Mouse (Mus musculus) limb, embryonic 15.5 days (tissue): Measurements from ENCODE around the gene Rd3l. TPM values are rescaled to one million over a fixed set of nuclear protein-coding genes. Genes with fewer than 3 reads are reported as not detected.

Source experiments
- ATAC-seq: fragments of 200-750 bp; cut with Nextera tagmentation; 2 replicates; pipeline ENCODE4 v1.8.0; 2017; ENCODE audit warnings: low read depth, moderate TSS enrichment; ENCODE audit not compliant: insufficient number of reproducible peaks, low FRiP score, low TSS enrichment
- H3K27ac ChIP-seq: fragments of 300-500 bp; sonication (generic); 2 replicates; pipeline ENCODE4 v1.5.1; 2015; ENCODE audit warnings: moderate library complexity, mild to moderate bottlenecking, inconsistent platforms
- H3K27me3 ChIP-seq: fragments of 300-500 bp; sonication (generic); 2 replicates; pipeline ENCODE4 v1.6.1; 2015; ENCODE audit warnings: inconsistent platforms
- H3K36me3 ChIP-seq: fragments of 300-500 bp; sonication (generic); 2 replicates; pipeline ENCODE4 v1.6.1; 2015; ENCODE audit warnings: inconsistent platforms
- H3K4me1 ChIP-seq: fragments of 300-500 bp; sonication (generic); 2 replicates; pipeline ENCODE4 v1.6.1; 2015; ENCODE audit warnings: inconsistent platforms
- H3K4me2 ChIP-seq: fragments of 300-500 bp; sonication (generic); 2 replicates; pipeline ENCODE4 v1.6.1; 2015; ENCODE audit warnings: mild to moderate bottlenecking, inconsistent platforms
- H3K4me3 ChIP-seq: fragments of 300-500 bp; sonication (generic); 2 replicates; pipeline ENCODE4 v1.5.1; 2015; ENCODE audit warnings: mild to moderate bottlenecking, inconsistent platforms
- H3K9ac ChIP-seq: fragments of 300-500 bp; sonication (generic); 2 replicates; pipeline ENCODE4 v1.6.1; 2015; ENCODE audit warnings: inconsistent platforms
- H3K9me3 ChIP-seq: fragments of 300-500 bp; sonication (generic); 2 replicates; pipeline ENCODE4 v1.6.1; 2016; ENCODE audit warnings: inconsistent platforms
- WGBS: fragments of 180-500 bp; shearing (Covaris S2); methylation state at CpG from one replicate; pipeline ENCODE4 v1.1.7; 2015; 5-methylcytosine and 5-hydroxymethylcytosine counted together
- polyA plus RNA-seq: library from polyadenylated mRNA; unstranded; fragments of >200 nt; fragmentation: Nextera tagmentation; extraction: Ambion mirVana; gene quantifications from 2 replicates; pipeline ENCODE4 v1.2.1, GENCODE M21; 2015

Gene Rd3l
- polyA plus RNA-seq = not detected in 2 replicates

DNA sequence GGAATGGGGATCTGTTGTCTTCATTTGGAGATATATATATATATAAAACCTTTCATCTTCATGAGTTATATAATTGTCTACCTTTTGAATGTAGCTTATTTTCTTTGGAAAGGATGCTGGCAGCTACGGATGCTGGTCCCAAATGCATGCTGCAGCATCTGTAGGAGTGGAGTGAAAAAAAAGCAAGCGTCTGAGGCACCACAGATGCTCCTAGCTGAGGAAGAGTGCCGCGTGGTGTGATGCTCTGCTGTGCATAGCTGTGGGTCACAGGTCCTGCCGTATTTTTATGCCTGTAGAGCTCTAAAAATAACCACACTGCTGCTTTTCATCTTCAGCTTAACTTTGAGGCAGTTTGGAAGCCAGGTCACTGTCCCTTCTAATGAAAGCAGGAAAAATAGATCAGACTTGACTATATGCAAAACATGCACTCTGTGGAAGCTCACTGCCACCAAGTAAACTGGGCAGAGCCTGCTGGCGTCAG is at the start of gene Rd3l:
TSS of gene Rd3l (minus strand) at position 431 of the 481 bp plus-strand sequence.
- H3K9ac ChIP-seq = no peak within 1 kb of the TSS
- no peaks in the 10 kb centered on the region for H3K9me3 ChIP-seq
- ATAC-seq = no peak
- no peak within 1 kb of the TSS for H3K4me3 ChIP-seq
- H3K36me3 ChIP-seq = no peaks in the 10 kb centered on the region
- 68% methylated on average over 6 of the region's 6 CpGs for WGBS
- no peaks in the 10 kb centered on the region; the same call in 1 of the 2 replicates for H3K27me3 ChIP-seq
- H3K27ac ChIP-seq = no peak within 1 kb of the TSS
- no peak within 1 kb of the TSS for H3K4me2 ChIP-seq
- peaks cover 10% of the 10 kb centered on the region; the same call in 1 of the 2 replicates for H3K4me1 ChIP-seq

DNA sequence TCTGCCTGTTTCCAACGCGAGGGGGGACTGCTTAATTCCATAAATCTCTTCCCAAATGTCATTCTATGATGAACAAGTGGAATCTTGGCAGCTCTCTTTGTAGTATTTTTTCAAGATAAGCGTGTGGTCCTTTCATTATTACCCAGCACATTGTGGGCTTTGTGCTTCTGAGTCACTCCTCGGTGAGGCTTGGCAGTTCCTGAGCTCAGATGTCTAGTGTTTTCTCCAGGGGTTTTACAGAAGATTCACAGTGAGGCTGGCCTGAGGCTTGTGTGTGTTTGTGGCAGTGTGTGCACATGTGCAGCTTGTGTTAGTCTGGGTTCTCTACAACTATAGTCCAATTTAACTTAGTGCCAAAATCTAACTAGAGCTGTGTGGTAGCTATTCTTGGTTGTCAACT is 46.3 kb upstream of the Rd3l start:
- H3K4me2 ChIP-seq = no peak overlapping the region
- 64% methylated on average over 4 of the region's 4 CpGs for WGBS

DNA sequence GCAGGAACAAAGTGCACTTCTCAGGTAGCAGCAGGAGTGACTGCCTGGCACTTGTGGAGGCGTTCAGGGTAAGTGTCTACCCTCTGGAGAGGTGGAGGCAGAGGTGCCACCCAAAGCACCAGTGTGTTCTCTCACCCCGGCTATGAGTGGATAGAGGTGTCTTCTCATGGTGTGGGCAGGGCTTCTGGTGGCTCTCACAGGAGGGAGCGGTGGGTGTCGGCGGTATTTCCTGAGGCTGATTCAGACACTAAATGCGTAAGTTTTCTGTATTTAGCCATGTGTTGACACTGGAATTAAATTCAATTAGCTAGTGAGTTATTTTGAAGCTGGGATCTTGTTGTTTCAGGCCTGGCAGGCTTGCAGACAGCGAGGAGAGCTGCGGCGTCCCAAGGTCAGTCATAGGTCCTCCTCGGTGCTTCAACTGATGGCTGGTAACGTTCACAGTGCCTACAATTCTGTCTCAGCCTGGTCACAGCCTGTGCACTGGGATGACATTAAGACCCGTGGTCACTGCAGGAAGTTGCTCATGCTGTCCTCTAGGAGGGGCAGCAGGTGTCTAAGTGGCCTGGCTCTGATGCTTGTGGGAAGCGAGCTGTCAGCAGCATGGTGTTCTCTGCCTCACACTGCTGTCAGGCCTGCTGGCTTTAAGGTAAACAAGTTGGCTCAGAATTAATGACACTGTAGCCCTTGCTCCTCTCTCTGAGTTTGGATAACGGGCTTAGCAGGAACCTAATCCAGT is 45.0 kb upstream of the Rd3l start:
- Histone ChIP-seq H3K4me1 (no peaks in the 10 kb centered on the region), H3K27ac (no peak overlapping the region), H3K4me3 (no peak overlapping the region), H3K9ac (no peak overlapping the region), H3K4me2 (no peak overlapping the region), H3K27me3 (no peaks in the 10 kb centered on the region), H3K9me3 (no peaks in the 10 kb centered on the region), H3K36me3 (no peaks in the 10 kb centered on the region)
- WGBS = 72% methylated on average over 14 of the region's 14 CpGs
- ATAC-seq = no peak

More for the DNA sequence above, 46.3 kb upstream of the Rd3l start:
- no peaks in the 10 kb centered on the region for H3K9me3 ChIP-seq
- H3K27me3 ChIP-seq = no peaks in the 10 kb centered on the region
- H3K4me3 ChIP-seq = no peak overlapping the region
- H3K36me3 ChIP-seq = no peaks in the 10 kb centered on the region
- H3K9ac ChIP-seq = no peak overlapping the region
- H3K4me1 ChIP-seq = no peaks in the 10 kb centered on the region
- no peak overlapping the region for H3K27ac ChIP-seq
- no peak for ATAC-seq

DNA sequence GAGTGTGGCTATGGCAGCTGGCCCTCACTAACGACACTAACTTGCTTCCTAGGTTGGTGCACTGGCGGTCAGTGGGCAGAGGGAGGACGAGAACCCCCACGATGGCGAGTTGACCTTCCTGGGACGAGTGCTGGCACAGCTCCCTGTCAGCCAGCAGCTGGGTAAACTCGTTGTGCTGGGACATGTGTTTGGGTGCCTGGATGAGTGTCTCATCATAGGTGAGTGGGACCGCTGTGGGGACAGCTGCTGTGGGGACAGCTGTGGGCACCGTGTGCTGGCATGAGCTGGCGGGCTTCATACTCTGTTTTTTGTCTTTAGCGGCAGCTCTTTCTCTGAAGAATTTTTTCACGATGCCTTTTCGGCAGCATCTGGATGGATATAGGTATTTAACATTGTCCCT is 44.3 kb upstream of the Rd3l start:
- Histone ChIP-seq H3K9ac (no peak overlapping the region), H3K9me3 (no peaks in the 10 kb centered on the region), H3K36me3 (no peaks in the 10 kb centered on the region), H3K4me1 (no peaks in the 10 kb centered on the region), H3K4me3 (no peak overlapping the region), H3K27me3 (no peaks in the 10 kb centered on the region), H3K4me2 (no peak overlapping the region), H3K27ac (no peak overlapping the region)
- no peak for ATAC-seq
- 87% methylated on average over 13 of the region's 13 CpGs for WGBS

DNA sequence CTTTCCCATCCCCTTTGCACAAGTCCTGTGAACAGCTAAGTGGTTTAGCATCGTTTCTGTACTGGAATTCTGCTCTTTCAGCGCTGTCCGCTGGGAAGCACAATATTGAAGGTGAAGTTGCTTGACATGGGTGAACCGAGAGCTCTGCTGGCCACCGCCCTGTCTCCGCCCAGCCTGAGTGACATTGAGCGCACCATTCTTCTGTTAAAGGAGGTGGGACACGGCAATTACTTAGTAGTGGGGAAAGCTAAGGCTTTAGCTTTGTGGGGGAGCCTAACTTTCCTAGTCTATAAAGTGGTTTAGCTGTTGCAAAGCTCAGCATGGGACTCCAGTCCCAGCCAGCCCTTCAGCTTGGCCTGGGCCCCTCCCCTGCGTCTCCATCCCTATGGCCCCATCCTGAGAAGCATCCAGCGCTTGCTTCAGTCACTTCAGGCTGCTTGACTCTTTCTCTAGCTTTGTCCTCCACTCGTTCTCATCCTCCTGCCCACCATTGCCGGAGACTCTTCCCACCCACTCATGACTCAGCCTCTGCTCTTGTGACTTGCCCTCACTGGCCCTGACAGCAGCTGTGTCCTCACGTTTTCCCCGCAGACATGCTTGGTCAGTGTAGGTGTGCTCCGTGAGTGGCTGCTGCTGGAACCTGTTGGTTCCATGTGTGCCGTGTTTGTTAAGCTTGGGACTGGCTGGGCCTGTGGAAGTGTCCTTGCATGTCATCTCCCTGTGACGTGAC is 43.6 kb upstream of the Rd3l start:
- 80% methylated on average over 17 of the region's 17 CpGs for whole genome bisulfite sequencing
- no peak overlapping the region for H3K4me3 ChIP-seq

DNA sequence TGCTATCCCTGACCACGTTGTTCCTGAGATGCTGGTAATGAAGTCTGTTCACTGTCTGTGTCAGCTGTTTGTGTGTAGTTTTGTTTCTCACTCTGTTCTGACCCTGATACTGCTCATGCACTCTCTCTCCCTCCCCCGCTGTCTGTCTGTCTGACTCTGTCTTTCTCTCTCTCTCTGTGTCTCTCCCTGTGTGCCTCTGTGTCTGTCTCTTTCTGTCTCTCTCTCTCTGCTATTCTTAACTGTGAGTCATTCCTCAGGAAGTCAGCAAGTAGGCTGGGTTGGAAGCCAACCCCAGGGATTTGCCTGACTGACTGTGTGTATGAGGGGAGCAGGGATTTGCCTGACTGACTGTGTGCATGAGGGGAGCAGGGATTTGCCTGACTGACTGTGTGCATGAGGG is 42.2 kb upstream of the Rd3l start:
- no peak overlapping the region for H3K9ac ChIP-seq
- no peaks in the 10 kb centered on the region for H3K4me1 ChIP-seq
- WGBS = 84% methylated on average over 2 of the region's 2 CpGs
- H3K4me2 ChIP-seq = no peak overlapping the region
- no peaks in the 10 kb centered on the region for H3K27me3 ChIP-seq
- H3K27ac ChIP-seq = no peak overlapping the region
- H3K36me3 ChIP-seq = no peaks in the 10 kb centered on the region
- no peak for ATAC-seq
- no peak overlapping the region for H3K4me3 ChIP-seq
- H3K9me3 ChIP-seq = no peaks in the 10 kb centered on the region

More for the DNA sequence above, 43.6 kb upstream of the Rd3l start:
- H3K4me2 ChIP-seq = no peak overlapping the region
- H3K27ac ChIP-seq = no peak overlapping the region
- H3K4me1 ChIP-seq = no peaks in the 10 kb centered on the region
- H3K9me3 ChIP-seq = no peaks in the 10 kb centered on the region
- ATAC-seq = no peak
- no peaks in the 10 kb centered on the region for H3K27me3 ChIP-seq
- H3K9ac ChIP-seq = no peak overlapping the region
- H3K36me3 ChIP-seq = no peaks in the 10 kb centered on the region

DNA sequence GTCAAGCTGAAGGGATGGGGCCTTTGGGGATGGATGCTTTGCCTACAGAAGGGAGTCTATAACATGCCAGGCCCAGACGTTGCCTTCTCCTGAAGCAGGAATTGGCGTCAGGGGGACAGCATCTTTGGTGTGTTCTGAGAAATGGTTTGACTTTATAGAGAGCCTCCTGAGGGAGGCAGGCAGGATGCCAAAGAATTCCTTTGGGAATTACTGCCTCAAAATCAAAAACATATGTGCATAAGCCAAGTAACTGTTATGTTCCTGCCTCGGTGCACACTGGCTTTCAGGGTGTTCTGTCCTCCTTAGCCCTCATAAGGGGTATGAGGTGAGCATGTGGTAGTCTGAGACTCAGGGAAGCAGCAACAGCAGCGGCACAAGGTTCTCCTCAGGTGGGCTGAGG is 35.2 kb upstream of the Rd3l start:
- Histone ChIP-seq H3K4me1 (peaks cover 5% of the 10 kb centered on the region; the same call in 1 of the 2 replicates), H3K36me3 (no peaks in the 10 kb centered on the region), H3K27ac (peak overlapping the region; percentile 67), H3K9ac (no peak overlapping the region), H3K4me3 (no peak overlapping the region), H3K9me3 (no peaks in the 10 kb centered on the region), H3K4me2 (no peak overlapping the region), H3K27me3 (no peaks in the 10 kb centered on the region)
- no peak for ATAC-seq
- WGBS = 30% methylated on average over 4 of the region's 4 CpGs

DNA sequence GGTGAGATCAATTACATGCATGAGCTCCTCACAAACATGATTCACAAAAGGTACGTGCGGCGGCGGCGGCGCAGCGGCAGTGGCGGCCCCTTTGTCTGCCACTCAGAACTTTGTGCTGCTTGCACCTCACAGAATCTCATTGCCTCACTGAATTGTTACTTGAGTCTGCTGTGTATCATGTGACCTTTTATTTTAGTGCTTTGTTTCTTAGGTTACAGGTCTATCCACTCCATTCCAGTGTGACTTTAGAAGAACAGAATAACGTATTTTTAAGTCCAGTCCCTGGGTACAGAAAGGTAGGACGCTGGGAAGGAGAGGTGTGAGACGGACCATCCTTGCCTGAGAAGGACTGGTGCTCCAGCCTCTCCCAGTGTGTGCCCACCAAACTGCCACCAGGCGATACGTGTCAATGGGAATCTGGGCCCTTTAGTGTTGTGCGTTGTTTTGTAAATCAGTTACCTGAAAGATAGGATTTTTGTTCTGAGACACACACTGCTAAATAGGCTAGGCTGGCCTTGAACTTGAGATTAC is 32.2 kb upstream of the Rd3l start:
- Histone ChIP-seq H3K9ac (no peak overlapping the region; the same call in 1 of the 2 replicates), H3K9me3 (no peaks in the 10 kb centered on the region), H3K4me1 (peaks cover 5% of the 10 kb centered on the region; the same call in 1 of the 2 replicates), H3K4me3 (no peak overlapping the region), H3K36me3 (no peaks in the 10 kb centered on the region), H3K27ac (no peak overlapping the region), H3K27me3 (no peaks in the 10 kb centered on the region), H3K4me2 (peak overlapping the region; percentile 19; the same call in 1 of the 2 replicates)
- ATAC-seq = no peak
- WGBS = 46% methylated on average over 14 of the region's 14 CpGs

DNA sequence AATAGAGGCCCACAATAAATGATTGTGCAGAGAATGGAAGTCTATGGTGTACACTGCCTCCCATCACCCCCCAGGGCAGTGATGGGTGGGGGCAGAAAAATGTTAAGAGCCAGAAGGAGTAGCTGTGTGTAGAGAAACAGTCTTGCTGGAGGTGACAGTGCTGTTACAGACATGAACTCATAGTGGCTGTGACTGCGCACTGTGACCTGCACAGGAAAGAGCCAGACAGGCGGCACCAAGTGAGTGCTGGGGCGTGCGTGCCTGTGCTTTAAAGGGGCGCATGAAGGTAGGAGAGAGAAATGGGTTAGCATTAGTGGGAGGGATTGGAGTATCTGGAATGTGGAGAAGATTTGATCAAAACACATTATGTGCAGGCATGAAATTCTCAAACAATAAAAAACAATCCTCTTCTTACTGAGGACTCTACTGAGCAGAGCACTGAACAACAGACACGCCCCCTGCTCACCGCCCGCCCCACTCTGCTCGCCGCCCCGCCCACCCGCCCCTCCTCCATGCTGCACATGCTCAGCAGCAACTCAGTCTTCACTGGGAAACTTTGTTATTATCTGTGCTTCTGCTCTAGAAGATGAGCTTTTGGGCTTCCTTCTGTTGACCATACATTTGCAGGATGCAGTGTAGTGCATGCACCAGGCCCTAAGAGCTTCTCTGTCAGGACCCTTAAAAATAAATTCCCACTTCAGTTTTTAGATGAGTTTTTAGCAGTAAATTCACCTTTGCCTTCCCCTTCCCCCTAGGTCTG is 31.6 kb upstream of the Rd3l start:
- H3K36me3 ChIP-seq = no peaks in the 10 kb centered on the region
- no peak overlapping the region for H3K9ac ChIP-seq
- no peaks in the 10 kb centered on the region for H3K9me3 ChIP-seq
- WGBS = 45% methylated on average over 12 of the region's 12 CpGs
- no peak overlapping the region for H3K27ac ChIP-seq
- no peaks in the 10 kb centered on the region for H3K27me3 ChIP-seq
- peak overlapping the region; percentile 19; the same call in 1 of the 2 replicates for H3K4me2 ChIP-seq
- H3K4me1 ChIP-seq = peaks cover 5% of the 10 kb centered on the region; the same call in 1 of the 2 replicates
- no peak for ATAC-seq
- no peak overlapping the region for H3K4me3 ChIP-seq

DNA sequence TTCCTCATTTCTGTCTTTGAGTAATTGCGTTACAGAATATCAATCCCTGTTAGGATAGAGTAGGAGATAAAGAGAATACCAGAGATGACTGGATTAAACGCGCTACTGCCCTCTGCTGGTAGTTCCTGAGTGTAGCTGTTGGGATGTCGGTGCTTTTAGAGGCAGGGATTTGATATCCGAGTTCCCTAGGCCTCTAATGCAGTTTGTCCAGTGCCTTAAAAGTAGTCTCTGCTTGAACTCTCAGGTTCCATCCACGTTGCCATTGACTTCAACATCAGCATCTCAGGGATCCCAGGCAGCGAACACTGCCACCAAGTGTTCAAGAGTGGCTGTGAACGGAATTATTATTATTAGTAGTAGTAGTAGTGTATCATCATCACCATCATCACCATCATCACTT is 20.1 kb upstream of the Rd3l start:
- Histone ChIP-seq H3K9me3 (no peaks in the 10 kb centered on the region), H3K9ac (no peak overlapping the region), H3K27me3 (no peaks in the 10 kb centered on the region), H3K27ac (no peak overlapping the region), H3K4me2 (no peak overlapping the region), H3K4me1 (no peaks in the 10 kb centered on the region), H3K4me3 (no peak overlapping the region), H3K36me3 (no peaks in the 10 kb centered on the region)
- 24% methylated on average over 8 of the region's 8 CpGs for WGBS
- ATAC-seq = peak; percentile 24; the same call in 1 of the 2 replicates

DNA sequence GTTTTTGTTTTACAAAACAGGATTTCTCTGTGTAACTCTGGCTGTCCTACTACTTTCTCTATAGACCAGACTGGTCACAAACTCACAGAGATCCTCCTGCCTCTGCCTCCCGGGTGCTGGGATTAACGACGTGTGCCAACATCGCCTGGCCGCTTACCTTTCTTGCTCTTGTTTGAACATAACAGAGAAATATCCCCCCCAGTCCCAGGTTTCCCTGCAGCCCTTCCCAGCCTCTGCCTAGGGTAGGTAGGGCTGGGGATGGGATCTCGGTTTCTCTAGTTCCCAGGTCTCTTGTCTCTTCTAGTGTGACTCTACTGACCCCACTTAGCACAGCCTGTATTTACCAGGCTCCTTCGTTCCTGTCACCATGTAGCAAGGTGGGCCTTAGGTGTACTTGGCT is 18.6 kb upstream of the Rd3l start:
- Histone ChIP-seq H3K27me3 (no peaks in the 10 kb centered on the region), H3K9me3 (no peaks in the 10 kb centered on the region), H3K4me3 (no peak overlapping the region), H3K27ac (no peak overlapping the region), H3K4me1 (no peaks in the 10 kb centered on the region), H3K9ac (no peak overlapping the region), H3K36me3 (no peaks in the 10 kb centered on the region), H3K4me2 (no peak overlapping the region)
- WGBS = 91% methylated on average over 7 of the region's 7 CpGs
- ATAC-seq = no peak
